Mouse (Mus musculus): ENCODE data around the gene Agtpbp1. TPM values are rescaled to one million over a fixed set of nuclear protein-coding genes. Genes with fewer than 3 reads are reported as not detected.

Gene Agtpbp1
- total RNA-seq, 2 experiments from 2014 or later: 45.5 to 83.4 TPM

DNA sequence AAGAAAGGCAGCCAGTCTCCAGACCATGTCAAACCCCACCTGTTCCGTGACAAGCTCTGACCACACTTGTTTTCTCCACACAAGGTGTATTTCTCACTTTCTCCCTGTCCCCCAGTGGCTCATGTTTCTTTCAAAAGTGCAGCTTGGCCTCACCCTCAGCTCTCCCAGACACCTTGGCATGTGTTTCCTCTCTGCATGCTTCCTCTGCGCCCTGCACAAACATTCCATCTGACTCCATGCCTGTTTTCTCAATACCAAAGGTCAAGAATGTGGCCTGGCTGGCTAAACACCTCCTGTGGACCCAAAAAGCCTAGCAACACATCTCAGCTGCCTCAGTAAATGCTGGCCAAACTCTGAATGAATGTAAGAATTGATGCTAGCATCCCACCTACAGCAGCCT, 132.0 kb downstream of the Agtpbp1 start:
- ATAC-seq (replicated peaks; ENCODE audit: low FRiP score, poor library complexity, severe bottlenecking): no peak

DNA sequence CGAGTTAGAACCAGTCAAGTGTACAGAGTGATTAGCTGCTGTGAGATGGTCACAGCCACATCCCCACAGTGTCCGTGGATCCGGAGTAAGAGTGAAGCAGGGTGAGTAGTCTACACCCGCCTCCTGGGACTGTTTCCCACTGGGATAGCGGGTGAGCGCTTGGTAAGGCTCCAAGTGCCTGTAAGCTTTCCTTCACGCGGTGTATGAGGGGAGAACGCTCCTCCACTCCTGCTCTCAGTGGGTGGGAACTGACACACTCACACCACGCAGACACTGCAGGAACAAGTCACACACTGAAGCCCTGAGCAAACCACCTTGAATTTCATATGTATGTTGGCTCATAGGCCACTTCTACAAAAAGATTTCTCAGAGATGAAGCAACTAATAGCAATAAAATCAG, 134.2 kb downstream of the Agtpbp1 start:
- ATAC-seq (replicated peaks; ENCODE audit: low FRiP score, poor library complexity, severe bottlenecking): no peak

DNA sequence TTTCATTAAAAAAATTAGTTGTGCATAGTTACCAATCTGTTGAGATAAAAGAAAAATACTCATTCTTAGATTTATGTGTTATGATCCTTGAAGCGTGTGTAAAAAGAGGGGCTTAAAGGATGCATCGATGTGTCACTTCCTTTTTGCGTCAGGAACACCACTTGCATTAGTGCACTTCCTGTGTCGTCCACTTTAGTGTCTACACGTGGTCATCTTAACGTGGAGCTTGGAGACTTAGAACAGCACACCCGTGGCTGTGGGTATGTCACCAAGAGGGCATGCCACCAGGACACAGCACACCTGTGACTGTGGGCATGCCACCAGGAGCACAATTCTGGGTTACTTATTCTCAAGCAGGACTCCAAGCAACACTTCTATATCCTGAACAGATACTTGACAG, 137.9 kb downstream of the Agtpbp1 start:
- ATAC-seq (replicated peaks; ENCODE audit: low FRiP score, poor library complexity, severe bottlenecking): no peak

DNA sequence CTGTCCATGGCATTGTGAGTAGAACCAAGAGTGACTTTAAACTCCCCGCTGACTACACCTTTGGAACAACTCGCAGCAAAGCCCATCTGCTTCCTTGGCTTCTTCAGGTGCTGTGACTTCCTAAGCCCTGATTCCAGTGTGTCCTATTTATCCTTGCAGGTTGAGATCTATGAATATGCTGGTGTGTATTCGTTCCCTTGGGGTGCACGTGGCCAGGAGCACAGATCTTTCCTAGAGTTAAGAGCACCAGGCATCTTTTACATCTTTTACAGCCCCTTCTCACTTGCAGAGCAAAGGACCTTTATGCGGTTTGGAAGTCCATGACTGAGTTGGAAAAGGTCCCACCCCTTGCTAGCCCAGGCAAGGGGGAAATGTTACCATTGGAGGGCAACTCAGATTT, 139.8 kb downstream of the Agtpbp1 start:
- ATAC-seq (replicated peaks; ENCODE audit: low FRiP score, poor library complexity, severe bottlenecking): no peak

DNA sequence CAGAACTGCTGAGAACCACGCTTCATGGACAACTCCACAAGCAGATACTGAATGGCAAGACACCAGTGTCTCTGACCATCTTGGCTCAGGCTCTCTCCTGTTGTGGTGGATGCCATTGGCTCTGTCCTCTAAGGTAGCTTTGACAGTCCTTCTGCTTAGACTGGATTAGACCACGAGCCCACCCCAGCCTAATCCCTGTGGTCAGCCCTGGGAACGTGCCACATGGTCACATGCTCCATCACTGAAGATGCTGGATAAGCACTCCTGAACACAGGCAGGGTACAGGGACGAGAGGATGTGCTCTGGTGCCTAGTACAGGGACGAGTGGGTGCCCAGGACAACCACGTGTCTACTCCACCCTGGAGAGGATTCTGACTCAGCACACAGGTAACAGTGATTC, 140.7 kb downstream of the Agtpbp1 start:
- no peak for ATAC-seq (replicated peaks; ENCODE audit: low FRiP score, poor library complexity, severe bottlenecking)

DNA sequence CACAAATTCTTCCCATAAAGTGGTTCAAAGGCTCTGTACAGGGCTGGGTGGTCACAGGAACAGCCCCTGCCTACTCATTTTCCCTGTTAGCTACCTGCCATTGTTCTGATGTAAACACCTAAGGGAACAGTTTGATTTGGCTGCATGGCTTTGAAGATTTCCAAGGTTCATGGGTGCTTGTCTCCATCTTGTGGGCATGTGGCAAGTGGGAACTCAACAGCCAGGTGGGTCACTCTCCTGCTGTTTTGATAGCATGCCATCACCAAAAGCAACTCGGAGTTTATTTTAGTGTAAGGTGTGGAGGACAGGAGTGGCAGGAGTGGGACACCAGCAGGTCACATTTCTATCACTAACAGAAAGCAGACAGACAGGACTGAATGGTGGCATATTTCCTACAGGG, 145.3 kb downstream of the Agtpbp1 start:
- no peak for ATAC-seq (replicated peaks; ENCODE audit: low FRiP score, poor library complexity, severe bottlenecking)

DNA sequence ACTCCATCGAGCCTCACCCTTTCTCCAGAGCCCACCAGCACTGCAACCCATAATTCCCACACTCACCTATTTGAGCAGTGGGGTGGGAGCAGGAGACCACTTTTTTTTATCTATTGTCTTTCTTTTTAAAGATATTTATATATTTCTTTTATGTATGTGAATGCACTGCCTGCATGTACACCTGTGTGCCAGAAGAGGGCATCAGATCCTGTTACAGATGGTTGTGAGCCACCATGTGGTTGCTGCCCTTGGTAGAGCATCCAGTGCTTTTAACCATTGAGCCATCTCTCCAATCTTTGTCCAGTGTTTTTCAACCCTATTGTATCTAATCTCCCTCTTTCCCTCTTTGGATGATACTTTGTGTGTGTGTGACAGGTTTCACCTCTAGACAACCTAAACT, 150.5 kb downstream of the Agtpbp1 start:
- no peak for ATAC-seq (replicated peaks; ENCODE audit: low FRiP score, poor library complexity, severe bottlenecking)

DNA sequence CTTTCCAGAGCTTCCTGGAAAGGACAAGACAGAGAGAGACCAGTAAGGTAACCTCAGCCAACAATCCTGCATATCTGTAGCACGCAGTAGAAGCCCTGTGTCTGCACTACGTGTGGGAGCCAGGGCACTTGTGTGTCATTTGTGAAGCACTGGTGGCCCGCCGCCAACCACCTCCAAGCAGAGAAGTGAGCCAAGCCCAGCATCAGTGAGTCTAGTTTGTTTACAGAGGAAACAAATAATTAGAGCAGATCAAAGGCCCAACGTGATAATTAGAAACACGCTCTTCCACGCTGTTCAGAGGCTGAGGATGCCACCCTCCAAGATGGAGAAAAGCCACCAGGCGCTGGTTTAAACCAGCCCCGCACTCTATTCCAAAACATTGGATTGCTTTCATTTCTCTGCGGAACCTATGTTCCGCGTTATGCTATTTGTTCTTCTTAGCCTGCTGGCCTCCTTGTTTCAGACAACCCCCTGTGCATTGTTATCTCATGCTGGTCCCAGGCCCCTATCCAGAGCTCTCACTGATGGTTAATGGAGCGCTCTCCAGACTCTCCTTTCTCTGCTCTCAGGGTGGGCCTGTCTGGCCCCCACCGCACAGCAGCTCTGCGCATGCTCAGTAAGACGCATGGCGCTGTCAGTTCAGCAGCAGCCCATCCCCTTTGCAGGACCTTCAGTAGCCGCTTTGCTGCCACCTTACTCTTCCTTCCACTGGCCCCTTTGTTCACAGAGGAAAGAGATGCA, 153.7 kb downstream of the Agtpbp1 start:
- no peak for ATAC-seq (replicated peaks; ENCODE audit: low FRiP score, poor library complexity, severe bottlenecking)

DNA sequence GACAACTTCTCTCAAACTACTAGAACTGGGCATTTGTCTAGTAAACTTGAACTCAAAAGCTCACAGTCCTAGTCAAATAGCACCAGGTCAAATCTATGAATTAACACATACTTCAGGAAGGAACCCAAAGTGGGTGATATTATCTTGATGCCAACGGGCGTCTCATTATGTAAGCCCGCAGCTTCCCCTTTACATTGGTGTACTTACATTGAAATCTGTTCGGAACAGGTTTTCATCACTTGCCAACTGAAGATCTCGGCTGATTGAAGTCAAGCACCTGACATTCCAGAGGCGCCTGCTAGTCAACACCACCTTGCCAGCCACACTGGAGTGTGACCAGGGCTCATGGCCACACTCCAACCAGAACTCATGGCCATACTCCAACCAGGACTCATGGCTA, 155.7 kb downstream of the Agtpbp1 start:
- ATAC-seq (replicated peaks; ENCODE audit: low FRiP score, poor library complexity, severe bottlenecking): no peak

DNA sequence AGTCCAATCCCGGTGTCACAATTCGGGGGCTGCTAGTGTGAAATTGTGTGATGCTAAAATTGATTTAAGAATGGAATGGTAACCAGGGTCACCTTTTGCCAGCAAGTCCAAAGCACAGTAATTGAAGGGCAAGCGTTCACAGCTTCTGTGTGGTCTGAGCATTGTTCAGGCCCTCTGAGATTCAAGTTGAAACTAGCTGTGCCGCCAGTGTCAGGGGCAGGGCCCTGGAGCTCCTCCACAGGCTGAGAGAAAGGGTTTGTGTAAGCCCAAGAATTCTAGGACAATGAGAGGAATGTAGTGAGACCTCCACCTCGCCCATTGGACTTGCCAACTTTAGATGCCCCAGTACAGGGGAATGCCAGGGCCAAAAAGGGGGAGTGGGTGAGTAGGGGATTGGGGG, 161.2 kb downstream of the Agtpbp1 start:
- ATAC-seq (replicated peaks; ENCODE audit: low FRiP score, poor library complexity, severe bottlenecking): no peak

DNA sequence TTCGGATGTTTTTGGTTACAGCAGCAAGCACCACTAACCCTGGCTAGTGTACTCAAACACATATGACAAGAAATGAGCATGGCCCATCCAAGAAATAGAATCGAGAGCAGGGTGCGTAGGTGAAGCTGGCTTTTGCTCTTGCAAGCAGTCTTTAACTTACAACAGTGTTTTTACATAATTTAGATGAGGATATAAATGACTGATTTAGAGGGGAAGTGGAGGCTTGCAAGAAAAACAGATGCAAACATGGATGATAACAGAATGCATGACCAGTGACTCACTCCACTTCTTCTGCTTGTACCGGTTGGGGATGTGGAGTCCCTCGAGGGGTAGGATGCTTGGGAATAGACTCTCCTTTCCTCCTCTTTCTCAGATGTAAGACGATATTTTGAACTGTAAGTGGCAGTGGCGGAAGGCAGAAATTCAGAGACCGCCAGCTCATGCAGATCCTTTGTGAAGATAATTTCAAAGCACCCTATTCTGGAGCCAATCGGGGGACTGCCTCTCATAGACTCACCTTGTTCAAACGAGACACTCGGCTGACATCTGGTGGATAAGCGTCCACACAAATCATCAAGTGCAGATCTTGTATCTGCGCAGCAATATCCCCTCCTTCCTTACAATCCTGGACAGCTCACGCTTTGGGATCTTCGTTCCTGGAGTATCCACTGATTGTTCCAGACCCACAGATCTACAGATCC, 168.3 kb downstream of the Agtpbp1 start:
- no peak for ATAC-seq (replicated peaks; ENCODE audit: low FRiP score, poor library complexity, severe bottlenecking)

DNA sequence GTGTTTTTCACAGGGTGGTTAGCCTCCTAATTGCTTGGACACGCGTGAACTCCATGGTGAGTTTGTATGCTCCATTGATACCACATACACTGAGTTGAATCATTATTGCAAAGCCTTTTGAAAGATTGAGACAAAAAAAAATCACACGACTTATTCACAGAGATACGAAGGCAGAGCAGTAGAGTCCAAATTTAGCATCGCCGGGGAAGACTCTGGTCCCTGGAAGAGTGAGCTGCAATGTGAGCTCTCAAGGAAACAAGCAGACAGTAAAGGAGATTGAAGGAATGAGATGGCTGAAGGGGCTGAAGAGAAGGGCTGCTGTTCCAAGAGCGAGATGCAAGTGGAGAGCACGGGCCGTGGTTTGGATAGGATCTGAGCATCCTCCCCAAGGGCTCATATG, 171.1 kb downstream of the Agtpbp1 start:
- no peak for ATAC-seq (replicated peaks; ENCODE audit: low FRiP score, poor library complexity, severe bottlenecking)

DNA sequence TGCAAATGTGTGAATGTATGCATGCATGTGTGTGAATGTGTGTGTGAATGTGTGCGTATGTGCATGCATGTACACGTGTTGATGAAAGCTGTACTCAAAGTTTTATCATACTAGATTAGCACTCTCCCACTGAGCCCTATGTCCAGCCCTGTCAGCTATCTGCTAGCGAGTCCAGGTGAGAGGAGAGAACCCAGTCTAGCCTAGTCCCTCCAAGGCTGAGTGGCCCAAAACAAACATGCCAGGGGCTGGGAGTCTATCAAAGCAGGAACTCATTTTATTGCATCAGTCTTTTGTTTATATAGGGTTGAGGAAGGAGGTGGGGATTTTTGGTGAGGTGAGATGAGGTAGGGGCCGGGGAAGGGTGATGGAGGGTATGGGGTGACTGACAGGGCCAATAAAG, 172.4 kb downstream of the Agtpbp1 start:
- no peak for ATAC-seq (replicated peaks; ENCODE audit: low FRiP score, poor library complexity, severe bottlenecking)

DNA sequence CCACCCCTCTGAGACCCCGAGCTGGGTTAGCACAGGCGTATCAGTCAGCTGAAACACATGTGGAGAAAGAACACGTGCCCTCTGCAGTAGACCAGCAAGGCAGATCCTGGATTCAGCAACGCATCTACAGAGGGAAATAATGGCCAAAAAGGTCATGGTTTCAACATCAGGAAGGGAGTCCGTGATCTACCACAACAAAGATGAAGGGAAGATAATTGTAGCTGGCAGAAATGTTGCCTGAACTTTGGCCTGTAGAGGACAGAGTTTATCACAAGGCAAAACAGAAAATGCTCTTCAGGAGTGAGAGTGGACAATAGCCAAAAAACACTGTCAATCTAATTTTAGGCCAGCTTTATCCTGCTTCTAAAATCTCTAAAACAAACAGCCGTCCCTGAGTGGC, 177.8 kb downstream of the Agtpbp1 start:
- ATAC-seq (replicated peaks; ENCODE audit: low FRiP score, poor library complexity, severe bottlenecking): no peak

DNA sequence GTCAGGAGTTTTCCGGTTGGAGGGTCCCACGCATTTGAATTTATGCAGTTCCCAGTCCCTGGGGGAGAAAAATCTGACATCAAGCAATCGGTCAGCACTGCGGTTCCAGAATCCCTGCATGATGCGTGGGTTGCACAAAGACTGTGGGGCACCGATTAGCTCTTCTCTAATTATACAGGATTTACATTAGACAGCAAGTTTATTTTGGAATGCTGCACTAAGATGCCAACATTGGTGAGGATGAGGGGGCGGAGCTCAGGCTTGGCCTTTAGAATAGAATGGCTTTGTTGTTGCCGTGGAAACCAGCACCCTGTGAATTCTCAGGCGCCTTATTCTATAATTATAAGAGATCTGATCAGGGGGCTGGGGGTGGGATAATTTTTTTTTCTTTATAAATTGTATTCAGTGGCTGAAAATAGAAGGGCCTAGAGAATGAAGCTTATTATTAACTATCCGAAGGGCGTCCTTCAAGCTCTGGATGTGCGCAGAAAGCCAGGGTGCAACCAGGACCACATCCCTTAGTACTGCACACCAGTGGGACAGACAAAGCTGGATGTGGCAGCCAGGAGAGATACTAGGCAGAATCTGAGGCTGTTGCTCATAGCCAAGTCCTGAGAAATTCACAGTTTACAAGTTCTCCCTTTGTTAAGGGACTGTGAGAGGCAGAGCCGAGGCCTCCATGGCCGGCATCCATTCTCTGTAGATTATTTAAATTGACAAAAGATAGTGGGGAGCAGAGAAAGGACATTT, 182.8 kb downstream of the Agtpbp1 start:
- ATAC-seq (replicated peaks; ENCODE audit: low FRiP score, poor library complexity, severe bottlenecking): no peak

DNA sequence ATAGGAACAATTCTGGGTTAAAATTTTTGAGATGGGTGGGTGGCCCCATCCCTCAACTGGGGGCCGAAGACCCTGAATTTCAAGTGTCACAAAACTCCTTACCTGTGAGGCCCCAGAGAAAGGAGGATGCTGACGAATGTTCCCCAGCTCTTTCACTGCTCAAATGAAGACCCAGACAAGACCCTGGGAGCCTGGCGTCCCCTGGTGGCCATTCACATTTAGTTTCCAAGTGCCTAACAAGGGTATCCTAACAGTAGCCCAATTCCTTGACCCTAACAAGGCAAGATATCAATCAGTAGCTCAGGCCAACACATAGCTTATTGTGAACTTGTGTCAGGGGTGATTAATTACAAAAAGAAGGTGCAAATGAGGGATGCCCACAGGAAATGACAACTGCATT, 187.5 kb downstream of the Agtpbp1 start:
- ATAC-seq (replicated peaks; ENCODE audit: low FRiP score, poor library complexity, severe bottlenecking): no peak

Other genes starting within 250 kb of the Agtpbp1 start
- gene Naa35, start within 50 bp of the Agtpbp1 start, total RNA-seq (2015; ENCODE audit: low replicate concordance): 23.8 and 28.5 TPM in 2 replicates
- gene Naa35, start within 50 bp of the Agtpbp1 start, total RNA-seq (2017; ENCODE audit: low replicate concordance): 47.2 and 53.1 TPM in 2 replicates
- 45.0 and 46.1 TPM in 2 replicates for gene Golm1, start 90.6 kb upstream of the Agtpbp1 start, total RNA-seq (2015; ENCODE audit: low replicate concordance)
- gene Golm1, start 90.6 kb upstream of the Agtpbp1 start, total RNA-seq (2017; ENCODE audit: low replicate concordance): 78.4 and 80.5 TPM in 2 replicates
- not detected in 2 replicates for gene 4921517D22Rik, start 108.9 kb upstream of the Agtpbp1 start, total RNA-seq (2015; ENCODE audit: low replicate concordance)
- gene 4921517D22Rik, start 108.9 kb upstream of the Agtpbp1 start, total RNA-seq (2017; ENCODE audit: low replicate concordance): not detected in 2 replicates
- gene Spata31d1a, start 125.1 kb upstream of the Agtpbp1 start, total RNA-seq (2015; ENCODE audit: low replicate concordance): not detected in 2 replicates
- not detected in 2 replicates for gene Spata31d1a, start 125.1 kb upstream of the Agtpbp1 start, total RNA-seq (2017; ENCODE audit: low replicate concordance)
- not detected in 2 replicates for gene Spata31d1b, start 127.1 kb upstream of the Agtpbp1 start, total RNA-seq (2015; ENCODE audit: low replicate concordance)
- gene Spata31d1b, start 127.1 kb upstream of the Agtpbp1 start, total RNA-seq (2017; ENCODE audit: low replicate concordance): not detected in 2 replicates
- not detected in 2 replicates for gene Spata31d1d, start 146.5 kb upstream of the Agtpbp1 start, total RNA-seq (2015; ENCODE audit: low replicate concordance)
- not detected in 2 replicates for gene Spata31d1d, start 146.5 kb upstream of the Agtpbp1 start, total RNA-seq (2017; ENCODE audit: low replicate concordance)
- 2.9 and 3.2 TPM in 2 replicates for gene 1700014D04Rik, start 161.5 kb upstream of the Agtpbp1 start, total RNA-seq (2015; ENCODE audit: low replicate concordance)
- 0.13 TPM in 1 of 2 replicates, not detected in the other for gene 1700014D04Rik, start 161.5 kb upstream of the Agtpbp1 start, total RNA-seq (2017; ENCODE audit: low replicate concordance)
- gene Isca1, start 184.6 kb upstream of the Agtpbp1 start, total RNA-seq (2015; ENCODE audit: low replicate concordance): 543 and 663 TPM in 2 replicates
- gene Isca1, start 184.6 kb upstream of the Agtpbp1 start, total RNA-seq (2017; ENCODE audit: low replicate concordance): 331 and 419 TPM in 2 replicates
- not detected in 2 replicates for gene Gm49354, start 197.0 kb upstream of the Agtpbp1 start, total RNA-seq (2015; ENCODE audit: low replicate concordance)
- gene Gm49354, start 197.0 kb upstream of the Agtpbp1 start, total RNA-seq (2017; ENCODE audit: low replicate concordance): 217 and 577 TPM in 2 replicates
- gene Tut7, start 237.9 kb upstream of the Agtpbp1 start, total RNA-seq (2015; ENCODE audit: low replicate concordance): 459 and 492 TPM in 2 replicates
- gene Tut7, start 237.9 kb upstream of the Agtpbp1 start, total RNA-seq (2017; ENCODE audit: low replicate concordance): 561 and 620 TPM in 2 replicates